Mouse (Mus musculus): Measurements from ENCODE around the gene Mcm8.

Gene Mcm8

GRCm38 (mm10) chr2:132873657-132874326 lies 57.9 kb downstream of the Mcm8 start:
- no peak for DNase-seq

- DNase-seq, result no peak
These were observed 61.0 kb downstream of the Mcm8 start for GRCm38 (mm10) chr2:132876991-132877390.

- DNase-seq, result peak; percentile 74
These were observed 63.5 kb downstream of the Mcm8 start for GRCm38 (mm10) chr2:132879261-132880044.

- peak; percentile 40 for DNase-seq
These were observed 65.1 kb downstream of the Mcm8 start, which contains the start of gene Lrrn4 for GRCm38 (mm10) chr2:132880844-132881645. Gene Lrrn4 (minus strand): TSS chr2:132880891.

- DNase-seq, result no peak
These were observed 68.5 kb downstream of the Mcm8 start for GRCm38 (mm10) chr2:132884303-132884967.

- no peak for DNase-seq
These were observed 69.4 kb downstream of the Mcm8 start for GRCm38 (mm10) chr2:132885312-132885711.

Measured in embryo, embryonic 11 days (tissue).